Mouse (Mus musculus): ENCODE results near the gene Celsr1. TPM values are rescaled to one million over a fixed set of nuclear protein-coding genes. Genes with fewer than 3 reads are reported as not detected.

Gene Celsr1
- polyA plus RNA-seq, 1 experiment from 2014 or later, result 1.1 TPM

DNA sequence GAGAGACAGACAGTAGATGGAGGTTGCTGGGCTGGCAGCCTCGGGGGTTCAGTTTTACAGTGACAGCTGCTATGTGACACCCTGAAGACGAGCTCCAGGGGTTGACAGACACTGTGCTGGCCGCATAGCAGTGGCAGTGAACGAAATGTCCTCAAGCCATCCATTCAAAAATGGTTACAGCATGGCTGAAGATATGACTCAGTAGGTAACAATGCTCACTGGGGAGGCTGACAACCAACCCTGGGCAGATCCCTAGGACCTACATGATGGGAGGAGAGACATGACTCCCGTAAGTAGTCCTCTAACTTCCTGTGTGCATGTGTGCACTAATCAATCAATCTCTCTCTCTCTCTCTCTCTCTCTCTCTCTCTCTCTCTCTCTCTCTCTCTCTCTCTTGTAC, 45.7 kb downstream of the Celsr1 start:
- no peaks in the 10 kb centered on the region for H3K4me1 ChIP-seq (ENCODE audit: control insufficient read depth, insufficient read depth, low read length)
- H3K4me3 ChIP-seq (ENCODE audit: low read depth, low read length), result no peak overlapping the region
- no peaks in the 10 kb centered on the region for H3K27me3 ChIP-seq (ENCODE audit: control insufficient read depth, insufficient read depth, low read depth, low read length)
- no peak overlapping the region for H3K9ac ChIP-seq (ENCODE audit: low read depth, low read length)
- no peaks in the 10 kb centered on the region for H3K36me3 ChIP-seq (ENCODE audit: control insufficient read depth, insufficient read depth, low read length)
- ATAC-seq, result no peak
- H3K27ac ChIP-seq (ENCODE audit: low read length), result no peak overlapping the region
- no peak overlapping the region for H3K4me2 ChIP-seq (ENCODE audit: low read length)
- WGBS, result 87% methylated on average over 5 of the region's 5 CpGs
- no peaks in the 10 kb centered on the region for H3K9me3 ChIP-seq (replicated peaks; ENCODE audit: control insufficient read depth, low read length, poor library complexity, severe bottlenecking)

DNA sequence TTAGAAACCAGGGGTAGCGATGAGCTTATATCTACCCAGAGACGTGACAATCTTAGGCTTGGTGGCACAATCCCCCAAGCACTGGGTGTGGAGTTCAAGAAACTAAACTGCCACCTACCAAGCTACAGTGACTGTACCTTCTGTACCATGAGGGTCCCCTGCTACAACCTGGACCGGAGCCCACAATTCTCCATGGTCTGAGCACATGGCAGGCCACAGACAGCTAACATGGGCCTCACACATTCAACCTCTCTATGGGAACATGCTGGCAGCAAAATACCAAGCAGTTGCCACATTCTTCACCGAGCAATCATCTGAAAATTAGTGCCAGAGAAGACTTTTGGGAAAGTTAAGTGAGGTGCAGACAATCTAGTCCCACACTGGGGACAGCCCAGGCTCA, 47.4 kb downstream of the Celsr1 start:
- Histone ChIP-seq H3K27ac (ENCODE audit: low read length) (no peak overlapping the region), H3K4me1 (ENCODE audit: control insufficient read depth, insufficient read depth, low read length) (no peaks in the 10 kb centered on the region), H3K9me3 (replicated peaks; ENCODE audit: control insufficient read depth, low read length, poor library complexity, severe bottlenecking) (no peaks in the 10 kb centered on the region), H3K27me3 (ENCODE audit: control insufficient read depth, insufficient read depth, low read depth, low read length) (no peaks in the 10 kb centered on the region), H3K4me2 (ENCODE audit: low read length) (no peak overlapping the region), H3K9ac (ENCODE audit: low read depth, low read length) (no peak overlapping the region), H3K4me3 (ENCODE audit: low read depth, low read length) (no peak overlapping the region), H3K36me3 (ENCODE audit: control insufficient read depth, insufficient read depth, low read length) (no peaks in the 10 kb centered on the region)
- 88% methylated on average over 4 of the region's 4 CpGs for WGBS
- ATAC-seq, result no peak

DNA sequence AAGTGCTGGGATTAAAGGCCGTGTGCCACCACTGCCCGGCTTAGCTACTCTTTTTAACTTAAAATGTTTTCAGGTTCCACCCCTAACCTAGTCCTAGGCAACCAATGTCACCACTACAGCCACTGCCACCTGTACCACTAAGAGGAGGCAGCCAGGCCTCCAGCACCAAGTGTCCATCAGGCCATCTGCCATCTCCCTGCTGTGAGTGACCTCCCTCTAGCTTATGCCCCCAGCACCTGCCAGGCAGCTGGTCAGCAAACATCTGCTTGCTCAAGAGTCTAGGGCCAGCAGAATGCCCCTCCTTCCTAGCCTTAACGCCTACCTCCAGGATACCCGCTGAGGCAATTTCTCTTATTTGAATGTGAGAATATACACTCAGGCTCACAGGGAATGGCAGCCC, 48.0 kb downstream of the Celsr1 start:
- WGBS, result 70% methylated on average over 4 of the region's 4 CpGs
- Histone ChIP-seq H3K4me2 (ENCODE audit: low read length) (no peak overlapping the region), H3K4me3 (ENCODE audit: low read depth, low read length) (no peak overlapping the region), H3K4me1 (ENCODE audit: control insufficient read depth, insufficient read depth, low read length) (no peaks in the 10 kb centered on the region), H3K27me3 (ENCODE audit: control insufficient read depth, insufficient read depth, low read depth, low read length) (no peaks in the 10 kb centered on the region), H3K27ac (ENCODE audit: low read length) (no peak overlapping the region), H3K36me3 (ENCODE audit: control insufficient read depth, insufficient read depth, low read length) (no peaks in the 10 kb centered on the region), H3K9me3 (replicated peaks; ENCODE audit: control insufficient read depth, low read length, poor library complexity, severe bottlenecking) (no peaks in the 10 kb centered on the region), H3K9ac (ENCODE audit: low read depth, low read length) (no peak overlapping the region)
- ATAC-seq, result no peak

DNA sequence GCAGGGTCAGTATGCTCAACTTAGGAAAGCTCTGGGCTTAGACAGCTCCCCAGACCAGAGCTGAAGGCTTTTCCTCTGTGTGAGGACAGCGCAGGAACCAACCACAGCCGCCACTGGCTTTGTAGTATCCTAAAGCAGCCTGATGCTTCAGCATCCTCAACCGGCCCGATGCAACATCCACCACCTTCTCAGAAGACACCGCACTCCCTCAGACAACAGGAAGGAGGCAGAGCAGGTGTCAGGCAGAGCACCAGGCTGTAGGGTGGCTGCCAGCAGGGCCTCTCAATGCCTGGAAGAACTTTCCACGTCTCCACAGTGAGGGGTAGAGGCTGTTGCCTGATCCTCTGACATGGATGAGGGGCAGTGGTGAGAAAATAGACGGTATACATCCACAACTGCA, 50.4 kb downstream of the Celsr1 start:
- no peaks in the 10 kb centered on the region for H3K36me3 ChIP-seq (ENCODE audit: control insufficient read depth, insufficient read depth, low read length)
- H3K27ac ChIP-seq (ENCODE audit: low read length), result no peak overlapping the region
- no peak overlapping the region for H3K4me2 ChIP-seq (ENCODE audit: low read length)
- ATAC-seq, result no peak
- no peaks in the 10 kb centered on the region for H3K4me1 ChIP-seq (ENCODE audit: control insufficient read depth, insufficient read depth, low read length)
- H3K27me3 ChIP-seq (ENCODE audit: control insufficient read depth, insufficient read depth, low read depth, low read length), result no peaks in the 10 kb centered on the region
- H3K9ac ChIP-seq (ENCODE audit: low read depth, low read length), result no peak overlapping the region
- no peaks in the 10 kb centered on the region for H3K9me3 ChIP-seq (replicated peaks; ENCODE audit: control insufficient read depth, low read length, poor library complexity, severe bottlenecking)
- no peak overlapping the region for H3K4me3 ChIP-seq (ENCODE audit: low read depth, low read length)
- WGBS, result 87% methylated on average over 7 of the region's 7 CpGs

DNA sequence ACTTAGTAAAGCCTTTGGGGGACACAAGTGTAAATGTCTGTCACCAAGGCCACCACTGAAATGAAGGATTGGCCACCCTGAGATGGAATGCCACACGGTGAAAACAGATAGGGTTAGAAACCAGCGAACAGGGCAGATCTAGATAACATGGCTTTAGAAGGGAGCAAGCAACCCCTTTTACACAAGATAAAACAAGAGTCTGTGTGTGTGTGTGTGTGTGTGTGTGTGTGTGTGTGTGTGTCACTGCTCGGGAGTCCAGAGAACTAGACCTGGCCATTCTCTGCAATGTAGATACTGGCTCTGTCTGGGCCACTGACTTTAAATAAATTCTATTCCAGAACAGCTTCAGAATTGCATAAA, 51.2 kb downstream of the Celsr1 start:
- Histone ChIP-seq H3K9ac (ENCODE audit: low read depth, low read length) (no peak overlapping the region), H3K27ac (ENCODE audit: low read length) (no peak overlapping the region), H3K36me3 (ENCODE audit: control insufficient read depth, insufficient read depth, low read length) (no peaks in the 10 kb centered on the region), H3K27me3 (ENCODE audit: control insufficient read depth, insufficient read depth, low read depth, low read length) (no peaks in the 10 kb centered on the region), H3K9me3 (replicated peaks; ENCODE audit: control insufficient read depth, low read length, poor library complexity, severe bottlenecking) (no peaks in the 10 kb centered on the region), H3K4me3 (ENCODE audit: low read depth, low read length) (no peak overlapping the region), H3K4me2 (ENCODE audit: low read length) (no peak overlapping the region), H3K4me1 (ENCODE audit: control insufficient read depth, insufficient read depth, low read length) (no peaks in the 10 kb centered on the region)
- ATAC-seq, result no peak
- WGBS, result 88% methylated on average over 3 of the region's 3 CpGs

DNA sequence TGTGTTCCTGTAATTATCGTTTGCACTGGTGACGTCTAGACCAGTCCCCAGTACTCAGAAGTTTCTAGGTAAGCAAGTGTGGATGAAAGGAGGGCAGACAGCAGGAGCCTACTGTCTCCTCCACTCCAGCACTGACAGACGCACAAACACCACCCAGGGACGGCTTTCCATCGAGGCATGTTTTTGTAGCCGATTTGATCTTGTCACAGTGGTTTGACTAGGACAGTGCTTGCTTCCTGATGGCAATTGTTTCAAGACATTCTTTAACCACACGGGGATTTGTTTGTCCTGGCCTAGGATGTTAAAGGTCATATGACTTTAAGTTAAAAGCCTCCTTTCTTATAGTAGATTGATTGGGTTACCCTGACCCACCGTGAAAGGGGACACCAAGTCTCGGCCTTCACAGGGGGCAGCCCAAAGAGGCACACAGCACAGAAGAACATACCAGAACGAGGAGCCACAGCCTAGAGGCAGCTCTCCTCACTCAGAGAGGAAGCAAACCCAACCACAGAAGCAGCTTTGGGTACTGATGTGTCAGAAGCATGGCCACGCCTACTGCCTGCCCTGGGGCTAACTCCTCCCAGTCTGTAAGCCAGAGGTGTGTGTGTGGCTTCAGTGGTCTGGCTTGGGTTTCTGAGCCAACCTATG, 51.7 kb downstream of the Celsr1 start:
- WGBS, result 65% methylated on average over 11 of the region's 11 CpGs
- no peaks in the 10 kb centered on the region for H3K4me1 ChIP-seq (ENCODE audit: control insufficient read depth, insufficient read depth, low read length)
- no peak overlapping the region for H3K4me3 ChIP-seq (ENCODE audit: low read depth, low read length)
- no peaks in the 10 kb centered on the region for H3K36me3 ChIP-seq (ENCODE audit: control insufficient read depth, insufficient read depth, low read length)
- H3K9ac ChIP-seq (ENCODE audit: low read depth, low read length), result no peak overlapping the region
- no peak overlapping the region for H3K4me2 ChIP-seq (ENCODE audit: low read length)
- no peak for ATAC-seq
- H3K27me3 ChIP-seq (ENCODE audit: control insufficient read depth, insufficient read depth, low read depth, low read length), result no peaks in the 10 kb centered on the region
- H3K27ac ChIP-seq (ENCODE audit: low read length), result no peak overlapping the region
- no peaks in the 10 kb centered on the region for H3K9me3 ChIP-seq (replicated peaks; ENCODE audit: control insufficient read depth, low read length, poor library complexity, severe bottlenecking)

DNA sequence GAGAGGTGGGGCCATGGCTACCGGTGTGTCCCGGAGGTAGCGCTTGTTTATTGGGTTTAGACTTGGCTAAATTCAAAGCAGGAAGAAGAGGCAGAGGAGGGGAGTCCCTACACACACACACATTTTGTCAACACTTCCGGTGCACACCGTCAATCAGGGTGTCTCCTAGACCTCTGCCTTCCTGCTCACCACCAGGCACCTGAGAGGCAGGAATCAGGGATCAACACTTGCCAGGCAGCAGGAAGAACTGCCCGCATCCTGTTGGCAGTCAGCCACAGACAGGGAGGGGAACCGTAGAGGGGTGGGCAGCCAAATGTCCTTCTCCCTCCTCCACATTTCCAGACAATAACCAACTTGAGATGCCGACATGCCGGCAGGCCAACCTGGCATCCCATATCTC, 56.5 kb downstream of the Celsr1 start:
- H3K9me3 ChIP-seq (replicated peaks; ENCODE audit: control insufficient read depth, low read length, poor library complexity, severe bottlenecking), result no peaks in the 10 kb centered on the region
- H3K4me2 ChIP-seq (ENCODE audit: low read length), result no peak overlapping the region
- ATAC-seq, result no peak
- no peak overlapping the region for H3K4me3 ChIP-seq (ENCODE audit: low read depth, low read length)
- H3K9ac ChIP-seq (ENCODE audit: low read depth, low read length), result no peak overlapping the region
- WGBS, result 77% methylated on average over 9 of the region's 9 CpGs
- no peak overlapping the region for H3K27ac ChIP-seq (ENCODE audit: low read length)
- no peaks in the 10 kb centered on the region for H3K27me3 ChIP-seq (ENCODE audit: control insufficient read depth, insufficient read depth, low read depth, low read length)
- H3K4me1 ChIP-seq (ENCODE audit: control insufficient read depth, insufficient read depth, low read length), result peaks cover 16% of the 10 kb centered on the region
- H3K36me3 ChIP-seq (ENCODE audit: control insufficient read depth, insufficient read depth, low read length), result no peaks in the 10 kb centered on the region

DNA sequence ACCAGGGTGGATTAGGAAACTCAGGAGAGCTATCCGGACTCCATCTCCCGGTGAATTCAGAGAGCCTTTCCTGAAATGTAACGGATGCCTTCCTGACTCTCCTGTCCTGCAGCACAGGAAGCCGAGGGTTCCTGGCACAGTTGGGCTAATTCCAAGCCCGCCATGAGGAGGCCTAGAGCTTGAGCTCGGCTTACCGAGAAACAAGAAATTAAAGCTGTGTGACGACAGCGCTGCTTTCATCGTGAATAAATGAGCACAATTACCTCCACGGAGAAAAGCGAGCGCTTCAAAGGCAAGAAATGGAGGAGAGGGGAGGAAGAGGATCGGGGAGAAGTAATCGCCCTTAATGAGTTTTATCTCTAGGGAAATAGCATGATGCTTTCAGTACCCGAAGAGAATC, 57.8 kb downstream of the Celsr1 start:
- Histone ChIP-seq H3K9me3 (replicated peaks; ENCODE audit: control insufficient read depth, low read length, poor library complexity, severe bottlenecking) (no peaks in the 10 kb centered on the region), H3K4me3 (ENCODE audit: low read depth, low read length) (no peak overlapping the region), H3K27ac (ENCODE audit: low read length) (no peak overlapping the region), H3K36me3 (ENCODE audit: control insufficient read depth, insufficient read depth, low read length) (no peaks in the 10 kb centered on the region), H3K27me3 (ENCODE audit: control insufficient read depth, insufficient read depth, low read depth, low read length) (no peaks in the 10 kb centered on the region), H3K4me2 (ENCODE audit: low read length) (peak overlapping the region; percentile 20; the same call in 1 of the 2 replicates), H3K9ac (ENCODE audit: low read depth, low read length) (no peak overlapping the region), H3K4me1 (ENCODE audit: control insufficient read depth, insufficient read depth, low read length) (peaks cover 16% of the 10 kb centered on the region)
- 23% methylated on average over 16 of the region's 16 CpGs for WGBS
- ATAC-seq, result peak; percentile 31; the same call in 1 of the 2 replicates

DNA sequence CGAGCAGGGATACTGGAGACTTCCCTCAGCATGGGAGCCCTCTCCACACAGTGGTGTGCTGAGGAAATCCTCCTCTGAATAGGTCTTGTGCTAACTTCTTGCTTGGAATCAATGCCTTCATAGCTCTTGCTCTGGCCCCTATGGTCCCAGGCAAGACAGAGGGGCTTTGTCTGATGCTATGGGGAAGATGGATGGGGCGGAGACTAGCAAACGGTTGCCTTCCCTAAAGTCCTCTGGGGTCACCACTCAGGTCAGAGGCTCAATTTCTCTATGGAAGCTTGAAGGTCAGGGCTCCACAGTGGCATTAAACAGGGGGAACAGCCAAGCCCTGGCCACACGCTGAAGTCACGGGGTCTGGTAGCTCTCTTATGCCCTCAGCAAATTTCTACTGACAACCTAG, 62.0 kb downstream of the Celsr1 start:
- no peak overlapping the region for H3K9ac ChIP-seq (ENCODE audit: low read depth, low read length)
- 48% methylated on average over 5 of the region's 5 CpGs for WGBS

More for the DNA sequence above, 62.0 kb downstream of the Celsr1 start:
- Histone ChIP-seq H3K4me1 (ENCODE audit: control insufficient read depth, insufficient read depth, low read length) (peaks cover 18% of the 10 kb centered on the region), H3K27ac (ENCODE audit: low read length) (no peak overlapping the region), H3K36me3 (ENCODE audit: control insufficient read depth, insufficient read depth, low read length) (no peaks in the 10 kb centered on the region), H3K4me2 (ENCODE audit: low read length) (no peak overlapping the region), H3K4me3 (ENCODE audit: low read depth, low read length) (no peak overlapping the region), H3K27me3 (ENCODE audit: control insufficient read depth, insufficient read depth, low read depth, low read length) (no peaks in the 10 kb centered on the region), H3K9me3 (replicated peaks; ENCODE audit: control insufficient read depth, low read length, poor library complexity, severe bottlenecking) (no peaks in the 10 kb centered on the region)
- ATAC-seq, result no peak
